Mouse (Mus musculus) cerebellum, adult 11 months (tissue): Measurements from ENCODE around the gene Lama5.

Source experiments
- DNase-seq: peaks from one replicate; pipeline ENCODE4 v3.0.0; 2022

The Lama5 gene

GRCm38 (mm10) chr2:180133231-180133630 is 92.4 kb downstream of the Lama5 start:
- no peak for DNase-seq

- no peak for DNase-seq
These were observed 98.0 kb downstream of the Lama5 start for GRCm38 (mm10) chr2:180127675-180128074.
